Mouse (Mus musculus): ENCODE results near the gene Ykt6.
A peak's percentile ranks its signal among the peaks of the same experiment; 100 is the strongest.
"Not testable (repeated sequence)": the region's sequence is repeated elsewhere in the genome, so short reads cannot be mapped to it uniquely, and the experiment has no call there.

The Ykt6 gene

DNA sequence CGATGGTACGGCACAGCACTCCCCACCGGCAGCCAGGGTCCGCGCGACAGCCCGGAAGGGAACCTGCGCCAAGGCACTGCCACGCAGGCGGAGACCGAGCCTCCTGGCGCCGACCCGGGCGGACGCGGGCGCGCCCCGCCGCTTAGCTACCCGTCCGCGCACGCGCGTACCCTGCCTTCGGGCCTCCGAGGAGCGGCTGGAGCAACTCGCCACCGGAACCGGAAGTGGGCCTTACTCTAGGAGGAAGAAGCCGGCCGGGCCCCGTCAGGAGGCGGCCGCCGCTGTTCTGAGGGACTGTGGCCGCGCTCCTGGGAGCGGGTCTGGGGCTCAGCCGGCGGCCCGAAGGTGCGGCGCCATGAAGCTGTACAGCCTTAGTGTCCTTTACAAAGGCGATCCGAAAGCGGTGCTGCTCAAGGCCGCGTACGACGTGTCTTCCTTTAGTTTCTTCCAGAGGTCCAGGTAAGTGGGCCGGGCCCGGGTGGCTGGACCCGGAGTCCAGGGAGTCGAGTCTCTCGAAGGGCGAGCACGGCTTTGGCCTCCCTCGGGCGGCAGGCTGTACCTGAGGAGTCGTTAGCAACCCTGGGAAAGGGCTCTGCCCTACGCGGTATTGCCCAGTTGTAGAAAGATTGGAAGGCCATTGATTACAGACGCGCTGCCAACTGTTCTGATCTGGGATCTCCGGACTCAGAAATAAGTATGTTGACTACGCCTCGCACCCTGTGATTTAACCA is at the start of gene Ykt6:
TSS of gene Ykt6 (plus strand) at position 148 of the 731 bp plus-strand sequence.
- DNase-seq, result peak; percentile 92

DNA sequence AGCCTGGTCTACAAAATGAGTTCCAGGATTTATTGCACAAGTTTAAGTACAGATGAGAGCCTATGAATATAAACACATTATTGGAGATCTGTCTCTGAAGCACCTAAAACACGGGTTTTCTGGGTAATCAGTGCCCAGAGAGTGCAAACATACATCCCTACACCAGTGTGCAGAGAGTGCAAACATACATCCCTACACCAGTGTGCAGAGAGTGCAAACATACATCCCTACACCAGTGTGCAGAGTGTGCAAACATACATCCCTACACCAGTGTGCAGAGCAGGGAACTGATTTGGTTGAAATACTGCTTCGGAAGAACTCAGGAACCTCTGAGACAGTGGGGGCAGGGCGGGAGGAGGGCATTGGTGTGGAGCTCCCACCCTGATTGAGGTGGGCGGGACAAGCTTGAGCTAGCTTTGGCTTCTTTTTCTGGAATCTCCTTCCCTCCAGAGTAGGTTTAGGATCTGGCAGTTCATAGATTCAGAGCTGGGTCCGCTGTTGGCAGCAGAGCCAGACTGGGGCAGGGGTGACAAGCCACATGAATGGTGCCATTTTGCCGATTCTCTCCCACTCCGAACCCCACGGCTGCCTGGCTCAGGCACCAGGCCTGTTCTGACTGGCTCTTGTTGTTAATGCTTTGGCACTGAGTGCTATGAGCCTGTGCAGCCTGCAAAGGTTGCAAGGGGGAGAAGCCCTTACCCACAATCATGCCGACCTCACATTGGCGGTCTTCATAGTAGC is 49.5 kb upstream of the Ykt6 start:
- no peak for DNase-seq

DNA sequence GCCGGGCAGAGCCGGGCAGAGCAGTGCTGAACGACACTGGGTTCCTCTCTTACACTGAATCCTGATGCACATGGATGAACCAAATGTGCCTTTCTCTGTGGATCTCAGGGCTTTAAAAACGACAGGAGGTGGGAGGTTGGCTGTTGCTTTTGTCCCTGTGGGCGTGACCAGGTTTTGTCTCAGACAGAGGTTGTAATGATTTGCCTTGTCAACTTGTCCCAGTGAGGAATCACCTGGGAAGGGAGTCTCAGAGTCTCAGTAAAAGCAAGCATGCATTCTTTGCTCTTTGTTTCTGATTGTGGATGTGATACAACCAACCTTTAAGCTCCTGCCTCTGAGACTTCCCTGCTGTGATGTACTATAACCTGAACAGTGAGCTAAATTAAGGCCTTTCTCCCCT is 48.4 kb upstream of the Ykt6 start:
- DNase-seq, result no peak

GRCm38 (mm10) chr11:5908642-5909041 is 46.9 kb upstream of the Ykt6 start:
- DNase-seq, result no peak

- DNase-seq, result peak; percentile 41
These were observed 42.9 kb upstream of the Ykt6 start for GRCm38 (mm10) chr11:5912635-5913034.

DNA sequence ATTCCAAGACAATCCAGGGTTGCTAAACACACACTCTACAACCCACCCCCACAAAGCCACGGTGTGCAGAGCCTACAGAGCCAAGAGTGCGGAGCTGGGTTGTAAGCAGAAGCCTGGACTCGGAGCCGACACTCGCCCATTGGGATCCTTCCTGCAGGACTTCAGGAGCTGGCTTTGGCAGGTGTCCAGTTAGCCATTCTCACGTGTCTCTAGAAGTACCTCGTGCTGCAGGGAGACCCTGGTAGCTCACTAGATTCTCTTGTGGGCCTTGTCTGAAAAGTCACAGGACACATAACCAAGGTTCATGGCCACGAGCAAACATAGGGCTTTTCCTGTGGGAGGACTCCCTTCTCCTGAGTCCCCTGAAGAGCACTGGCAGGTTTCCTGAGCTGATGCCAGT is 42.2 kb upstream of the Ykt6 start:
- DNase-seq, result no peak

- DNase-seq, result no peak
These were observed 41.6 kb upstream of the Ykt6 start for GRCm38 (mm10) chr11:5913936-5914335.

DNA sequence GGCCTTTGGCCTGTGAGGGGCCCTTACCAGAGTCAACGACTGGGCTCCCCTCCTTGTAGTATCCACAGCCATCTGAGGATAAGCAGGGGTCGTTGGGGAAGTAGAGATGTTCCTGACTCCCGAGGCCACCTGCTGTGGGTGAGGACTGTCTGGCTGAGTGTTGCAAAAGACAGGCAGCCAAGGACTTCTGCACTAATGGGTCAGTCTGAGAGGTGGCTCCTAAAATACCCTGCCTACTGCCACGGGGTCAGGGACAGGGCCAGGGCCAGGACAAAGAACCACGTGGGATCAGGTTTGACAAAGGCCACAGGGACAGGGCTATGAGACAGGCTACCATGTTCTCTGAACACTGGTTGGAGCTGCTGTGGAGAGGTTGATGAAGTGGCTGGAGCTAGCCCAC is 40.6 kb upstream of the Ykt6 start:
- DNase-seq, result no peak

DNA sequence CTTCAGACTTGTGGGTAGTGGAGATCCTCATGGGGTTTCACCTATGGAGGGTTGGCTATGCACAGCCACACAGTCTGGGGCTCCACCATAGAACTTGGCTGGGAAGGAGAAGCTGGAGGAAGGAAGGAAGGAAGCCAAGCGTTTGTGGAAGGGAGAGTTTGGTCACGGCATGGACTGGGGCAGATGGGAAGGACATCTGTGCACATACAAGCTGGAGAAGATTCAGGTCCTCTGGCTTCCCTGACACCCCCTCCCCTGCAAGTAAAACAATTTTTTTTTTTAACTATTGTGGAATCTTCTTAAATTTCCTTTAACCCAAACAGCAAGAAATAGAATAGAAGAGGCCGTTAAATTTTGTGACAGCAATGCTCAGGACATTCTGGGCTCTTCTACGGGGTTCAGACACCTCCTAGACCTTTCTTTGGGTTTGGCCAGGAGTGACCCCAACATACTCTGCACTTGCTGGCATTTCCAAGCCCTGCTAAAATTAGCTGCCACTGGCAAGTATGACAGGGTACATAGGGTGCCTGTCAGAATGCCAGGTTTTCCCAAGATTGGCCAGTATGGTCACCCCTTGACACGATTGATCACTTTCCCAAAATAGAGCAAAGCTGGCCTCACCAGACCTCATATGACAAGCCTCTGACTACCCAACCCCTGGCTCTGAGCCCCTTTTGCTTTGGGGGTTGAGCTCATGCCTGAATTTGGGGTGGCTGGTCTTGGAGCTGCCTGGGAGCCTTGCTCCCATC is 39.9 kb upstream of the Ykt6 start:
- no peak for DNase-seq

GRCm38 (mm10) chr11:5916178-5916548 is 39.3 kb upstream of the Ykt6 start:
- DNase-seq, result no peak

- DNase-seq, result no peak
These were observed 37.4 kb upstream of the Ykt6 start for GRCm38 (mm10) chr11:5918111-5918510.

GRCm38 (mm10) chr11:5919606-5920005 is 35.9 kb upstream of the Ykt6 start:
- DNase-seq, result no peak

DNA sequence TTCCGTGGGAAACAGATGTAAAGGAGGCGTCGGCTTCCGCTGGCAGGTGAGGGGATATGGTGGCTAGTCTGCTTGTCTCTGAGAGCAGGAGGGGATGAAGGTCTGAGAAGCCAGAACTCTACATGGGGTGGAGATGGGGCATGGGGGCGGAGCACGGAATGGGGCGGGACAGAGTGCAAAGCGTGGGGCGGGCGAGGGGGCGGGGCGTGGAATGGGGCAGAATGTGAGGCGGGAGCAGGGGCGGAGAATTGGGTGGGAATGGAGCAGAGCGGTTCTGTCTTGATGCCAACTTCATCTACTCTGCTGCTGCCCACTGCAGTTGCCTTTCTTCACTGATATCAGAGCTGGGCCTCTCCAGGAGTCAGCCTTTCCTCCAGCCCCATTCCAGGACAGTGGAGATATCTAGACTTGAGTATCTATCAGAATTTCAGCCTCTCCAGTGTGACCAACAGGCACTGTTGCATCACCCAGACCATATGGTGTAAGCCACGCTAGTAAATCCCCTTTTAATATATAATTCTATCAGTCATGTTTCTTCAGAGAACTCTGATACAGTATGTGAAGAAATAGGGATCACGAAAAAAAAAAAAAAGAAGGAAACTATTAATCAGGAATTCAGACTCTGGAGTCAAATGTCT is 35.1 kb upstream of the Ykt6 start:
- no peak for DNase-seq

GRCm38 (mm10) chr11:5924699-5925098 is 30.8 kb upstream of the Ykt6 start:
- no peak for DNase-seq

- DNase-seq, result no peak
These were observed 28.7 kb upstream of the Ykt6 start for GRCm38 (mm10) chr11:5926696-5927220.

- no peak for DNase-seq
These were observed 24.9 kb upstream of the Ykt6 start for GRCm38 (mm10) chr11:5930578-5930977.

GRCm38 (mm10) chr11:5931947-5932346 is 23.5 kb upstream of the Ykt6 start:
- peak; percentile 69 for DNase-seq

- DNase-seq, result not testable (repeated sequence)
These were observed 21.0 kb upstream of the Ykt6 start for GRCm38 (mm10) chr11:5934531-5934930.

- no peak for DNase-seq
These were observed 12.5 kb upstream of the Ykt6 start for GRCm38 (mm10) chr11:5942966-5943365.

DNA sequence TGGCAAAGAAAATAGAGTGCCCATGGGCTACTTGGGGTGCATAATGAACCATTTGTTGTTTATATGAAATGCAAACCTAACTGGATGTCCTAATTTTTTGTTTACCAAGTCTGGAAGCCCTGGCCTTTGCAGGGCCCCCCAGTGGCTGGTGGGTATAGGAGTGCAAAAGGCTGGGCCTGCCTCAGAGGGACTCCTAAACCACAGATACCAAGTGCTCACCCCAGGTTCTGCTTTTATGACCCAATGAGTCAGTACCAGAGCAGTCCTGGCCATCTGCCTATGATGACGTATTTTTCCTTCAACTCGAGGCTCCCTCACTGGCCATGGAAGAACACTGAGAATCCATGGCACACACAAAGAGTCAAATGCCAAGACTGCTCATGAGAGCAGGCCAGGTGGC is 10.4 kb upstream of the Ykt6 start:
- DNase-seq, result no peak

GRCm38 (mm10) chr11:5947796-5948195 is 7.7 kb upstream of the Ykt6 start:
- DNase-seq, result no peak

DNA sequence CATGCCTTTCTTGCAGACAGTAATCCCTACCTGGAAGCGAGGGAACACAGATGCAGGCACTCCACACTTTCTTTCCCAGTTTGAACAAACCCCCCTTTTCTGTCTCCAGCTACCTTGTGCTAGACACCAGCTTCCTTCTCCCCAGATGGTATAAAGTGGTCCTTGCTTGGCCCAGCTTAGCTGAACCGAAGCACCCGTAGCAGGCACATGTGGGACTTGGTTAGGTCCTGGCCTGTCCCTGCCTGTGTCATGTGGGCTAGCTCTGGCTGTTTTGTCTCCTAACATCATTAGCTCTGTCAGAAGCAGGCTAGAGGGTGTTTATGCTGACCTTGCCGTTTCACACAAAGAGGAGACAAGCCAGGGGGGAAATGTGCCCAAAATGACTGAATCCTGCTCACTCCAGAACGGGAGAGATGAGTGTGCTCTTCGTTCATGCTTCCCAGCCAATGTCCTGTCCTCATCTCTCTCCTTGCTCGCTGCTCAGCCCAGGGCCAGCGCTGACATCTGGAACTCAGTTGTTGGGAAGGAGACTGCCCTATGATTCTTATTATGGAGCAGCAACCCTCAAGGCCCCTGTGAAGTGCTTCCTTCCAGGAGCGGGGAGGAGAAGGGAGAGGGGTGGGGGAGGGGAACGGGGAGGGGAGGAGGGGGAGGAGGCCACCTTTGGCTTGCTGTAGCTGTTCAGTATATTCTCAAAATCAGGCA is 6.8 kb upstream of the Ykt6 start:
- DNase-seq, result no peak
